In the genomic region with DNA sequence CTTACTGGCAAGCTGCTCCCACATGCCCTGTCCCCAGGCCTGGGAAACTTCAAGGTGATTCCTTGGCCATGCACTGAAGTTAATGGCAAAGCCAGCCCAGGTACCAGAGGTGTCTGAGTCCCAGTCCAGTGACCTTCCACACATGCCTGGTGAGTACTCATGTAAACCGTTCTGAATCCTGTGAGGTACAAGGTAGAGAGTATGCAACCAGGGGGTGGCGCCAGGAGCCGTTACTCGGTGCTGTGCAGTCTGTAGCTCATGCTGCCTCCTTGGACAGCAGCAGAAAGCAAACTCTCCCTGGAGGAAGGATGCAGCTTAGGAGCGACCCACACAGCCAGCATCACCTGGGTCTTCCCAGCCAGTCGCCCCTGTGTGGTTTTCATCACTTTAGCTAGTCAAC, we compare ENCODE assay signal across 10 mouse cellular contexts.
DNase-seq lines count a peak whose midpoint lies in the region; ATAC-seq and TF ChIP-seq lines count a peak whose summit lies in the region.
"Had no signal": no experiment of that assay in that cellular context is flagged by ENCODE, and none has a peak within 500 bp of the region (broad histone marks: within the 10 kb centered on the region; RNA-seq: fewer than 3 reads in every experiment).

No protein-coding gene starts in this region.

- TF ChIP-seq EP300 in liver, embryonic 14.5 days (IDR thresholded peaks at IDR 0.05; ENCODE audit: low read depth): no peak

- peak; percentile 77 for ATAC-seq in frontal cortex, adult (ENCODE audit: low TSS enrichment)
- peak; percentile 46 to 60; a peak in 3 of 4 replicates for ATAC-seq in hematopoietic stem cell, adult 5-6 weeks (replicated peaks in 1 of 2; ENCODE audit: insufficient read depth in 1 of 2, low FRiP score in 2 of 2, low TSS enrichment in 1 of 2, low read depth in 1 of 2, poor library complexity in 2 of 2, severe bottlenecking in 2 of 2)
- no peak for ATAC-seq in liver, embryonic 14.5 days (ENCODE audit: insufficient read depth)

- no peaks in the 10 kb centered on the region for H3K4me1 ChIP-seq in liver, embryonic 14.5 days (replicated peaks; ENCODE audit: control insufficient read depth in 2 of 2, insufficient read depth in 2 of 2, low read length in 1 of 2)
- H3K4me1 ChIP-seq: neural tube, embryonic 13.5 days had no signal

- TF ChIP-seq CTCF in liver, embryonic 14.5 days (IDR thresholded peaks at IDR 0.05; ENCODE audit: low read depth): peak; percentile 59

- no peak for DNase-seq in frontal cortex, postnatal 25 days (ENCODE audit: low spot score in 2 of 2)
- DNase-seq in testis, postnatal 10 days (ENCODE audit: low spot score): peak; percentile 71
- no peak for DNase-seq in testis, postnatal 14 days (ENCODE audit: low spot score)
- DNase-seq in liver, embryonic 14.5 days (ENCODE audit: low read depth in 3 of 3, low spot score in 3 of 3): no peak
- peak; percentile 58 for DNase-seq in thymus, postnatal 25 days
- DNase-seq in urinary bladder, postnatal 25 days (ENCODE audit: low spot score): no peak

- H3K4me3 ChIP-seq in liver, embryonic 14.5 days (ENCODE audit: insufficient read depth in 1 of 2, low read depth in 2 of 2, low read length in 2 of 2): no peak overlapping the region
- H3K4me3 ChIP-seq: heart, embryonic 15.5 days; neural tube, embryonic 13.5 days had no signal

- WGBS in liver, embryonic 14.5 days (ENCODE audit: insufficient replicate concordance): 44% methylated on average over 6 of the region's 6 CpGs

- no peak overlapping the region for H3K27ac ChIP-seq in liver, embryonic 14.5 days
- H3K27ac ChIP-seq: heart, embryonic 15.5 days; neural tube, embryonic 13.5 days had no signal

- H3K9ac ChIP-seq in liver, embryonic 14.5 days (replicated peaks): no peak overlapping the region
- H3K9ac ChIP-seq: heart, embryonic 15.5 days; neural tube, embryonic 13.5 days had no signal

- no peaks in the 10 kb centered on the region for H3K27me3 ChIP-seq in liver, embryonic 14.5 days (ENCODE audit: control insufficient read depth, insufficient read depth, low read length)
- H3K27me3 ChIP-seq: heart, embryonic 15.5 days had no signal

- H3K9me3 ChIP-seq in liver, embryonic 14.5 days (ENCODE audit: control insufficient read depth, low read length): no peaks in the 10 kb centered on the region
- H3K9me3 ChIP-seq: heart, embryonic 15.5 days had no signal

- no peak overlapping the region for H3K4me2 ChIP-seq in liver, embryonic 14.5 days (ENCODE audit: low read depth)
- H3K4me2 ChIP-seq: heart, embryonic 15.5 days; neural tube, embryonic 13.5 days had no signal

- no peaks in the 10 kb centered on the region for H3K36me3 ChIP-seq in liver, embryonic 14.5 days (replicated peaks; ENCODE audit: control insufficient read depth, insufficient read depth, low read depth)
- H3K36me3 ChIP-seq: heart, embryonic 15.5 days; neural tube, embryonic 13.5 days had no signal

Comparison
In these comparisons a context has a peak if more than half of its experiments do, and no peak if none do; other contexts are left out.
1. DNase-seq: peak in testis, postnatal 10 days (single experiment) and thymus, postnatal 25 days (single experiment); none in frontal cortex, postnatal 25 days (0 of 2), testis, postnatal 14 days (single experiment), liver, embryonic 14.5 days (0 of 3) and urinary bladder, postnatal 25 days (single experiment).